Mouse (Mus musculus) left cerebral cortex, adult 11 months (tissue): ENCODE measurements around the gene Gm10057.
"Not testable (repeated sequence)": the region's sequence is repeated elsewhere in the genome, so short reads cannot be mapped to it uniquely, and the experiment has no call there.

Experiments used
- DNase-seq: peaks from one replicate; pipeline ENCODE4 v3.0.0; 2022; ENCODE audit warnings: low spot score

The Gm10057 gene

GRCm38 (mm10) chrX:154054939-154055338, at the start of gene Gm10057:
Gm10057 (minus strand) TSS chrX:154055039.
- DNase-seq, result not testable (repeated sequence)

- not testable (repeated sequence) for DNase-seq
Observed at GRCm38 (mm10) chrX:154033727-154034126, 21.1 kb downstream of the Gm10057 start, which contains the start of gene 4921511M17Rik. 4921511M17Rik (minus strand) TSS chrX:154033827.

GRCm38 (mm10) chrX:154012540-154012939, 42.3 kb downstream of the Gm10057 start, which contains the start of gene Samt1:
Samt1 (minus strand) TSS chrX:154012640.
- DNase-seq, result not testable (repeated sequence)
